Mouse (Mus musculus) brain, embryonic 18.5 days (tissue): Measurements from ENCODE around the gene Patj.
"Not testable (repeated sequence)": the region's sequence is repeated elsewhere in the genome, so short reads cannot be mapped to it uniquely, and the experiment has no call there.

Experiments used
- DNase-seq: peaks from one replicate; pipeline ENCODE4 v3.0.0-alpha.2; 2012; ENCODE audit warnings: low read depth, low spot score

Patj gene

DNA sequence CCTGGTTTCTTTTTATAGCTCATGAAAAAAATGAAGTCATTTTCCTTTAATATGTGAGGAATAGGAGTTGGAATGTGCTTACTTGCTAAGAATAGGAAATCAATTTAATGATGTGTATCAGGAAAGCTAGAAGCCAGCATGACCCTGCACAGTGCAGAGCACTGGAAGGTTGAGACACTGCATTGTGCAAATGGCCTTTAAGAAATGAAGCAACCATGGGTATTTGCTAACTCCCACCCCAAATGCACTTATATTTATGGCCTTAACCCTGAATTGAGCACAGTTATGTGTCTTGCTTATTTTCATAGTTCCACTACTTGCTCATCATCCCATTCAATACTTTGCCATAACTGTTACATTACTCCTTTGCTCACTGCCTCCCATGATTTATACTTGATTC, 181.7 kb downstream of the Patj start:
- DNase-seq: no peak

DNA sequence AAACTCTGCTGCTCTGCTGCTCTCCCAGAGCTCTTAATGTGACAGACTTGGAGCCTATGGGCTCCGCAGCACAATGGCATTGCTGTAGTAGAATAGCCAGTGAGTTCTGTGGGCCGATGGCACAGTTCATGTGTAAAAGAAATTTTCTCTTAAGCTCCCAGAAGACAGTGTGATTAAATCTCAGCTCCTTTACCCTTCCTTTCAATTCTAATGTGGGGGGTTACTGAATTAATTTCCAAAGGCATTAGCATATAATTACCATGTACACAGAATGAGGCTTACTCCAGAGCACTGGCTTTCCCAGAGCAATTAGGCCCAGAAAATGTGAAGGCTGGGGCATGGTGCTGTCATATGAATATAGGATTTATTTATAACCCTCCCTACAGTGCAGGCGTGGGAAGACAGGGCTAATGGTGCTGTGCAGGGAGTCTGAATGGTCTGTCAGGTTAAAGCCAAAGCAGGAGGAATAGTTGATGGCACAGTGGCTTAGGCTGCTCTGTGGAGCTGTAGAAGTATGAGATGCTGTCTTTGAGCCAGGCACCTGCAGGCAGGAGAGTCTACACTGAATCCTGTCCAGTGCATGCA, 182.5 kb downstream of the Patj start:
- peak; percentile 58 for DNase-seq

DNA sequence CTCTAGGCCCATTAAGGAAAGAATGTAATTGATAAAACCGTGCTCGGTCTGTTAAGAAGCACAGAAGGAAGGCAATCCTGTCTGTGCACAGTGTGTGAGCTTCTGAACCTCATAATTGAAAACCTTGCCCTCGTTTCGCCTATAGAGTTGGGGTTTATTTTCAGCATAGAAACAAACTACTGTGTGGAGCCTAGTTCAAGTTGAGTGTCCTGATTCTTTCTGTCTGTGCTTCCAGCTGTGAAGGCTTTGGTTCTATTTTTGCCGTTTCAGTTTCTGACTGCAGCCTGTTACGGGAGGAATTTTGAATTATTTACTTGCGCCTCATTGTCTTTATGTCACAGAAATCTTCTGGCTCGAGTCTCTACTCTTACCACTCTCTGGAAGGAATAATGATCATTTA, 185.9 kb downstream of the Patj start:
- no peak for DNase-seq

DNA sequence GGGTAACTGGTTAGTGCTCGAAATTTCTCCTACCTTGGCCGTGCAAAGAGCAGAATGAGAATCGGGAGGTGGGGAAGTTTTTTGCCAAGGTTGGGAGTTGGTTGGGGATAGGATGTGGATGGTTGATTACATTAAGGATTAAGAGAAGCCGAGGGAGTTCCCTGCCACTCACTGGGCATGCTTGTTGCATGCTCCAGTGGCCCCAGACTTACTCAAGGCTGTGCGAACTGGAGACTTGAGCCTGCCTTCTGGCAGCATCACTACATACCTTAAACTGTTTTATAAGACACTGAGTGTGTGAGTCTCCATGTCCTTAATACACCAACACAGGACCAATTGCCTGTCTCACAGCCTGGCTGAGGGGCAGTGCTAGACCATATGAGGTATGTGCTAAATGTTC, 188.4 kb downstream of the Patj start:
- no peak for DNase-seq

DNA sequence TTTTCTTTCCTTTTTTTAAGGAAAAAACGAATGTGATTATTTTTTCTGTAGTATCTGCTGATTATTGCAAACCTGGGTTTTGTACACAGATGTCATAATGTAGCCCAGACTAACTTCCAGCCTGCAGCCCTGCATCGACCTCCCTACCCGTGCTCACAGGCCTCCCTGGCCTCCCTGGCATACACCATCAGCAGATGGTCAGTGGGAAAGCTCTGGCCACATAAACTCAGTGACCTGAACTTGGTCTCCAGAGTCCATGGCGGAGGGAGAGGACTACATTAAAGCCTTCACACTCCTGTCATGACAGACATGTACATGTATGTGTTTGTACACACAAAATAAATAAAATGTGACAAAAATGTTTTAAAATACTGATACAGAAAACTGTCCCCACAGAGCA, 190.7 kb downstream of the Patj start:
- no peak for DNase-seq

DNA sequence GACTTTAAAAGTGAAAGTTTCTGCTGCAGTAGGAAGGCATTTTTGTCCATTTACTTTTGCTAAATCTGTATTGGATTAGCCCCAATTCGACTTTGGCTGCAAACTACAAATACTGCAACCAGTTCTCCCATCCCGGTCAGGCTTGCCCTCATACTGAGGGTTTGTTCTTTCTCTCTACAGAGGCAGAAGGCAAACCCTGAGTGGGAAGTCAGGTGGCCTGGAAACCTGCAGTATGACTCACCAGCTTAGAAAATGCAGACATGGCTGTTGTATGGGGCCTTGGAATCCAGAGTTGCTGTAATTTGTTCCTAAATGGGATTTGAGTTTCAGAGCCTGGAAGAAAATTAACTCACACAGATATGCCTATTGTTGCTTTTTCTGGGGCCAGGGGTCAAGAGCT, 192.1 kb downstream of the Patj start:
- no peak for DNase-seq

DNA sequence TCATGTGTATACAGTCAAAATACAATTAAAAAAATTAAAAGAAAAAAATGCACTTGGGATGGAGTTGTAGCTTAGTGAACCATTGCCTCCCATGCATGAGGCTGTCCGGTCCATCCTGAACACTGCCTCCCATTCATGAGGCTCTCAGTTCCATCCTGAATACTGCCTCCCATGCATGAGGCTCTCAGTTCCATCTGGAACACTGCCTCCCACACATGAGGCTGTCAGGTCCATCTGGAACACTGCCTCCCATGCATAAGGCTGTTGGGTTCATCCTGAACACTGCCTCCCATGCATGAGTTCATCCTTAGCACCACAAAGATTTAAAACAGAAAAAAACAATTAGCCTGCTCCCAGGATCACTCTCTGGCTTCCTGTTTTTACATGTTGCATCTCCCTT, 198.4 kb downstream of the Patj start:
- no peak for DNase-seq

DNA sequence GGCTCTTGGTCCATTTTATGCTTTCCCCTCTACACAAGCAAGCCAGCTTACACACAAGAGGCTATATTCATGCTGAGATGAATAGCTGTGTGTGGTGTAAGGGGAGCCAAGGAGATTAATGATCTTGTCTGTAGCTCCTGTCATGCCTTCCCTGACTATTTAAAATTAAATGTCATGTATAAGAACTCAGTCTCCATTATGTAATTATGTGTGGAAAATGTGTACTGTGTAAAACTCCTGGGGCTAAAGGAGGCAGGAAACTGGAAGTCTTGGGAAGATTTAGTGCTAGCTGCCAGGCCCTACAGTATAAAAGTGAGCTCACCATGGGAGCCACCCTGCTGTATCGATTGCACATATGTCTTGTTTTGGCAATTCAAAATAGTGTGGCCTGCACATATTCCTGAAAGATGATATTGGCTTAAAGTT, 203.0 kb downstream of the Patj start:
- DNase-seq: no peak

DNA sequence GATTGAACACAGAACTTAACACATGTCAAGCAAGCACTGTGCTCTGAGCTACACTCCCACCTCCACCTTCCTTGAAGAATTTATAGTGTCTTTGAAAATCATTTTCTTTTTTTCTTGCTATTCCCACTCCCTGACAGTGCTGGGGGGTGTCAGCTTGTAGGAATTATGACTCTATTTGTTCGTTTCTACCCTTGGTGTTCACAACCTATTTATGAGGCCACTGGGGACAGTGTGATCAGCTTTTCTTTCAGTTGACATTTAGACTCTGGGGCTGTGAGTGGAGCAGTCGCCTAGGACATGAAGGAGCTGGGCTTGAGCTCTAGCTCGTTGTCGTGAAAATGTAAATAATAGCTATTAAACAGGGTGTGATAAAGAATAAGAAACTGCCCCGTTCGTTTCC, 203.8 kb downstream of the Patj start:
- DNase-seq: no peak

DNA sequence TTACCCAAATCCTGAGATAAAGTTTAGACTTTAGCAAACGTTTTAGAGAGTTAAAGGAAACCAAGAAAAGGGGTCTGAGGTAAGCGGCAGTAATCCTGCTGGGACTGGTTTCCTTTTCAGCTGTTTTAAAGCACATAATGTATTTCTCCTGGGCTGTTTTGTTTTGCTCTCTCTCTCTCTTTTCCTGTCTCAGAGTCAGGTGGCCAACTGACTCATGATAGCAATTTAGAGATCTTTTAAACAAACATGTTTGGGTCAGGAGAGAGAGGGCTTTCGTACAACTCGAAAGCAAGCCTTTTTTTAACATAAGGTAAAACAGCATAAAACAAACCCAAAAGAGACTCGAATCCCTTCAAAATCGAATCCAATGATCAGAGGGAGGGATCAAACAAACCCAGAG, 207.5 kb downstream of the Patj start:
- DNase-seq: no peak

DNA sequence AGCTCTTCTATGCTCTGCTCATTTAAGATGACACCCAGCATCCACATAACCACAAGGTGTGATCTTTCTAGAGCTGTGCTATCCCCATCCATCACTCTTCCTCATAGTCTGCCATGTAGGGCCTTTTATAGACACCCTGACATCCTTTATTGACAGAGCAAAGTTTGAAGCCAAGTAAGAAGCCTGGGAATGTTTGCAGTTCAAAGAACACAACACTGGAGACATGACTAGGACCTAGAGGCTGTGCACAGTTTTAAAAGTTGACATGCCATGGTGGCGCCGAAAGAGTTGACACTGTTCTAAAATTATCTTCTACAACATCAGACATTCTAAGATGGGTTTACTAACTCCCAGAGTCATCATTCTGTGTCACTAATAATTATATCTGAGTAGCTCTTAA, 214.9 kb downstream of the Patj start:
- DNase-seq: no peak

DNA sequence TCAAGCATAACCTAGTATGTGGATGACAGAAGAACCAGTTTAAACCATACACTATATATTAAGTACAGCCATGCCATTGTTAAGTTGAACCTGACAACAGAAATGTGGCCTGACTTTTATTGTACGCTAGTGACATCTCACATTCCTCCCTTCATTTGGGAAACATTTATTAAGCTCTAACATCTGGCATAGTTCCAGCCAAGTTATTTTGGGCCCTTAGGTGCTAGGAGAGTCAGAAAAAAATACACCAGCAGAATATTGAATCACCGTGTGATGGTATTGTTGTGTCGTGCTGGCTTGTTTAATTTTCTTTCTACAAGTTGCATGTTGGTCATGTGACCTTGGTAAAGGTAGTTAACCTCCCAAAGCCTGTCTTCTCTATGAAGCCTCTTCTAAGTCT, 218.8 kb downstream of the Patj start:
- no peak for DNase-seq

DNA sequence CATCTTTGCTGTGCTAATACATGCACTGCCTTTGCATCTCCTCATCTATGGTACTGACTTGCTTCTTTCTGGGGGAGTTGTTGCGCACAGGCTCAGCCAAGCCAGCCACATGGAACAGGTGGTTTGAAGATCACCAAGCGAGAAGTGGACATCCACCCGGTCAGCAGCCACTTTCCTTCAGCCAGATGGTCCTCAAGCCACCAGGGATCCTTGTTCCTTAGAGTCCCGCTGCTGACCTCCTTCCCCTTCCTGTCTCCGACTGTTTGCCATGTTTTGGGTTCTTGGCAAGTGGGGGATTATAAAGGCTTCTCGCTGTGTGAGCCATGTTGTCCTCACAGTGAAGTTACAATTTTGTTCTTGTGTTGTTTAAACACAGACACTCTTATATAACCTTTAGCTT, 223.6 kb downstream of the Patj start:
- DNase-seq: no peak

DNA sequence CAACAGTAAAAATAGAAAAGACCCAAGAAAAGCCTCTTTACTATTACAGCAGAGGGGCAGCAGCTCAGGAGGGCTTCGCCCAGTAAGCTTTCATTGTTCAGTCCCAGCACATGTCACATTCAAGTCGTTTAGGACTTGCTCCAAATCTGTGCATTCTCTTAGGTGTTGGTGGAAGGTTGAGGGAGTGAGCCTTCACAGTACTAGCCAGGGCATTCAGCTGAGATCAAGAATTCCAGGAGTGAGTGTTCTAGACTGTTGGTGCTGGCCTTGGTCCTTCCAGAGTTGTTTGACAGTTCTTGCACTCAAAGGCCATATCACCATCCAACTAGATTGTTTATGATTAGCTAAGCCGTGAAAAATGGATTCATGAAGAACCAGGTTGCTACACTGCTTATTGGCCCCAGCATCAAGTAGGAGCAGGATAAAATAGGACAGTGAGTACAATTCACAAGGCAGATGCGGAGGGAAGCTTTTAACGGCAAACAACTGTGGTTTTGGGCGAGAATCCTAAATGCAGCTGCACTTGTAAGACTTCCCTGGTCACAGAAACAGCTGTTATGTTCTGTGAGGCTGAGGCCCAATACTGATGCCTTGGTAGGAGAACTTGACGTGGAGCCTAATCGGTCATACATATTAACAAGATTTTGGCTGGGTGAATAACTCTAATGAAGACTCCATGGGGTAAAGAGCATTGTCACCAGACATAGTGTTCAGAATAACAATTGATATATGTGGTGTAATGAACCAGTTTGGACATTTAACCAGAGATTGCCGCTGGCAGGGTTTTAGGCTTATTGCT, 225.6 kb downstream of the Patj start:
- DNase-seq: no peak

DNA sequence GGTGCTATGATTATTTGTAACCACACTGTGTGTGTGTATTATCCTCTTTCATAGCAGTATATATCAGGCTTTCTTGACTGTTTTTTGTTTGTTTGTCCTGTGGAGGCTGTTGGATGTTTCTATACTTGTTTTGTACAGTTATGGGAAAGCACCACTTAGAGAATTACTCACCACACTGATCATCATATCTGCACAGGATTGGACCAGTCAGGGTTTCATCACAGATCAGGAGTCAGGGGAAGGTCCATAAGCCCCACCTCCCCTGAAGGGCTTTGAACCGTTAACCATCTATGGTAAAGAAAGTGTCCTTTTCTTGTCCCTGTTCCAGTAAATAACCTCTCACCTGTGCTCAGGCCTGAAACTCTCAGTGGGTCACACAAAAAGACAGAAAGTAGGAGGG, 226.6 kb downstream of the Patj start:
- DNase-seq: no peak

DNA sequence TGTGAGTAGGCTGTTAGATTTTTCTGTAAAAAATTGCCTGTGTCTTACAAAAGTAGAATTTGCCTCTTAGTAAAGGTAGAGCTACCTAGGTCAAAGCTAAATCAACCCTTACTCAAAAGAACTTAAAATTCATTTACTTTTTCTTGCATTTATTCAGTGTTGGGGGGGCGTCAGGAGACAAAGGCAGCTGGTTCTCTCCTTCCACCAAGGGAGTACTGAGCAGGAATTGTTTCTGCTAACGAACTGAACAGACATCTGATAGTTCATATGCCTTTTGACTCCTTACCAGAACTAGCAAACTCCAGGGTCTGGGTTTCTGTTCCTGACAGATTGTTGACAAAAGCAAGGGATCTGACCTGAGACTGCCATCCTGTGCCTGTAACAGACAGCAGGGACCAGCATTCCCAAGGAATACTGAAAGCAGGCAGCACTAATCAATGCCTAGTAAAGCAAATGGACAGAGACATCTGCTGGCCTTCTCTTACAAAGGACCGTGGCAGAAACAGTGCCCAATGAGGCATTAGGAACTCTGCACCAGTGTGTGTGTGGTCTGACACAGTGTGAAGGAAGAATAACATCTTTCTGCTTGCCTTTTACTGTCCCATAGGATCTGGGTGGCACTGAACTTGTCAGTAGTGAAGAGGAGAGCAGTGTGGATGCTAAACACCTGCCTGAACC, 227.6 kb downstream of the Patj start:
- DNase-seq: no peak

DNA sequence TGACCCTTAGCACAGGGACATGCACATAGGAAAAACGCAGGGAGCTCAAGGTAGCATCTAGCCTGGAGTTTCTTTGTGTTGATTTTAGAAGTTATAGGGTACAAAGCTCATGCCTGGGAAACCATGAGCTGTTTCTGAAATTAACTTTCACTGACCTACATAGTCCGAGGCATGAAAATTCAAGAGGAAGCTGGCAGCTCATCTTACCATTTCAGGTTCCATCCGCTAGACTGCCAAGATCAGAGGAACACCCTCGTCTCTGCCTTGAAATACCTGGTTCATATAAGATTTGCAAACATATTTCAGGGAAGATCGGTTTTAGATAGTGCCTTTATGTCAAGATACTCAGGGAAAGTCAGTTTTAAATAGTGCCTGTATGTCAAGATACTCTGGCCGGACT, 232.7 kb downstream of the Patj start:
- DNase-seq: no peak

DNA sequence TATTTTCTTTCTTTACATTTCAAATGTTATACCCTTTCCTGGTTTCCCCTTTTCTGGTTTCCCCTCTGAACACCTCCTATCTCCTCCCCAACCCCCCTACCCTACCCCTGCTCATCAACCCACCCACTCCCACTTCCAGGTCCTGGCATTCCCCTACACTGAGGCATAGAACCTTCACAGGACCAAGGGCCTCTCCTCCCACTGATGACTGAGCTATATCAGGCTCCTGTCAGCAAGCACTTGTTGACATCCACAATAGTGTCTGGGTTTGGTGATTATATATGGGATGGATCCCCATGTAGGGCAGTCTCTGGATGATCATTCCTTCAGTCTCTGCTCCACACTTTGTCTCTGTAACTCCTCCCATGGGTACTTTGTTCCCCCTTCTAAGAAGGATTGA, 233.6 kb downstream of the Patj start:
- not testable (repeated sequence) for DNase-seq

DNA sequence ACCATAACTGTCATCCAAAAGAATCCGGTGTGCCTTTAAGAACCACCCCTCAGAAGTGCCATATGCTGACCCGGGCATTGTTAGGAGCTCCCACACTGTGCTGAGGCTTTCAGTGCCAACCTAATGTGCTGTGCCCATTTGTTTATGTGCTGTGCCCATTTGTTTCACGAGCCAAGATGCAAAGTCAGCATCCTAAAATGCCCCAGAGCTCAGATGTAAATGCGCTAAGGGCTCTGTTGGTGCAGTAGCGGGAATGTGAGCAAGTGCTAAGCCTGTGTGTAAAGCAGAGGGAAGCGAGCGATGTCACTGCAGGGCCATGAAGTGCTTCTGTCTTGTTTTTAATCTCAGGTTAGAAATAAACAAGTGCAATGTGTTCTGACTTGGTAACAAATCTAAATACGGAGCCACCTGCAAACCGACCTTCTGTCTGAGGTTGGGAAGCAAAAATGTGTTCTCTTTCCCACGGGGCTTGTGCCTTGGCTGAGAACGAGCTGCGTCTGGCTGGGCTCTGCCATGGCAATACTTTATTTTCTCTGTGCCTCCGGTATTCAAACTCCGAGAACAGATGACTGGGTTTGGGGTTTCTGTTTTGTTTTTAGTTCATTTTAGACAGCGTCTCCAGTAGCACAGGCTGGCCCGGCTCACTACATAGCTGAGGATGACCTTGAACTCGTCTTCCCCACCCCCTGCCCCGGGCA, 239.7 kb downstream of the Patj start:
- DNase-seq: no peak

DNA sequence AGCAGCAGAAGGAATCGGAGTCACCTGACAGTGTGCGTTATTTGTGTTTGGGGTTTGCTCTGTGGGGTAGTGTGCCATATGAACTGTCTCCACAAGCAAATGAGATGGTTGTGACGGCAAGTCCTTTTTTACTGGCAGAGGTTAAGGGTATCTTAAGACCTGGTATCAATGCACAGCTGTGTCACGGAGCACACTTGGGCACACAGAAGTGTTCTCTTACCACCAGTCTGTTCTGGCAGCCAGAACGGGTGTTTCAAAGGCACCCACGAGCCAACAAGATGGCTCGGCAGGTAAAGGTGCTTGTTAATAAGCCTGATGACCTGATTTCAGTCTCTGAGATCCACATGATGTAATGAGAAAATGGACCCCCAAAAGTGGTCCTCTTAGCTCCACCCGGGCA, 243.1 kb downstream of the Patj start:
- no peak for DNase-seq

DNA sequence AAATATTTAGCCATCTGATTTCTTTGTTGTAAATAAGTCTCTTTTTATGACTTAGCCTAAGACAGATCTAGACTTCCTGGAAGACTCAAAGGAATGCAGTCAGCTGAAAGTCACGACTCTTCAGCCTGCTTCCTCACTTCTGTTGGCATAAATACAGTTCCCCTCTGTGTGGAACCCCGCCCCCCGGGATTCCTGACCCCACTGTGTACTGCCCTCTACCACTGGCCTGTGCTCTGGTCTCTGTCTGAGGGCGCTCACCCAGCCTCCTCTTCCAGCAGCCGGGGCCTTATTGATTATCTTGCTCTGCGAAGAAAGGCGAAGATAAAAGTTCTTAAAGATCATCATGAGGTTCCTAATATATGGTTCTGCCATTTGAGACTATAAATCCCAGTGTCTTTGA, 258.1 kb downstream of the Patj start:
- DNase-seq: no peak

DNA sequence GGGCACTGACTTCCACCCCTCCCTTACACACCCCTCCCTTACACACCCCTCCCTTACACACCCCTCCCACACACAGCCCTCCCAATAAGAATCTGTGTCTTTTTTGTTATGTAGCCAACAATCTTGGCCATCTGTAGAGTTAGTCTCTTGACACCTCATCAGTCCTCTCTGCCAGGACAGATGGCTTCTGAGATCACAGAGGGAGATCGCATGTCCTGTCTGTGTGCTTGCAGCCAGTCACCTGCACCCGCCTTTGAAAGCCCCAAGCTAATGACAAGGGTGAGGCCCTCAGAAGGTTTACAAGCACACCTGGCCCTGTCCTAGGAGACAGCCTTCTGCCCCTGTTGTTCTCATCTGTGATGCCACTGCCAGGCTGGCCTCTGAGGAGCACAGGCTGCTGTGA, 258.8 kb downstream of the Patj start:
- DNase-seq: no peak

DNA sequence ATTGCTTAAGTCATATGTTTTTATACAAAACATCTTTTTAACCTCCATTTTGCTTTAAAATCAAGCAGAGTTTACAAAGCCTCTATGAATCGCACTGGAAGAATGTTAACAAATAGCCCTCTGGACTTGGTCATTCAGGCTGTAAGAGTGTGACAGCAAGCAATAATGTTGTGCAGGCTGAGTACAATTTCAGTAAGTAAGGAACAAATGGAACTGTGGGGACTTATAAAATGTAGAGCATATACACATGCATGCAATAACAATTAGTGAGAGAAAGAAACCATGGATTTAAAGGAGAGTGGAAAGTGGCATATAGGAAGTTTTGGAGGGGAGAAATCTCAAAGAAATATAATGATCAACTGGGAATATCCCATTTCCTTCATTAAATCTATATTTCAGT, 261.2 kb downstream of the Patj start:
- DNase-seq: no peak
